Mouse (Mus musculus) adrenal gland, adult 8-10 months (tissue): ENCODE measurements around the gene Klhl24. TPM values are rescaled to one million over a fixed set of nuclear protein-coding genes. Genes with fewer than 3 reads are reported as not detected.
"Not testable (repeated sequence)": the region's sequence is repeated elsewhere in the genome, so short reads cannot be mapped to it uniquely, and the experiment has no call there.

Experiments
- DNase-seq: peaks from one replicate; pipeline ENCODE4 v3.0.0; 2022
- total RNA-seq, 4 experiments: library from RNA; stranded (reverse); gene quantifications; 2 replicates each; pipeline ENCODE4 v1.2.4; 2022

Klhl24 gene
- 10 to 100 TPM; 68.8 to 88.1 (median 81.3) TPM for total RNA-seq

GRCm38 (mm10) chr16:20097069-20097710 is at the start of gene Klhl24:
Gene Klhl24, plus strand, starts transcription at chr16:20097542.
- peak; percentile 94 for DNase-seq

DNA sequence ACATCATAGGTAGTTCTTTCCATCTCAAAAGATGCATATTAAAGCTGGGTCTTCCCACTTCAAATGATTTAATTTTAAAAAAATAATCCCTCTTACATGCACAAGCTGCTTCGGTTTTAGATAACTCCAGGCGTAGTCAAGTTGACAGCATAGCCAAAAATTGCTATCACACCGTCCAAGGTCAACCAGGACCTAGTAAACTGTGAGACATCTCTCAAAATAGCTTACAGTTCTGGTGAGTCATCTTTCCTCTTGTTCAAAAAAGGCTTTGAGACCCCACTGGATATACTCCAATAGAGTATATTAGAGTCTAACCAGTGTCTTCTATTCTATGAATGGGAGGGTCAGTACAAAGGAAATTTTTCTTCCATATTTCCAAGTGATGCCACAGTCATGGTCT is 44.7 kb upstream of the Klhl24 start:
- no peak for DNase-seq

GRCm38 (mm10) chr16:20072770-20073169 is 24.6 kb upstream of the Klhl24 start:
- no peak for DNase-seq

DNA sequence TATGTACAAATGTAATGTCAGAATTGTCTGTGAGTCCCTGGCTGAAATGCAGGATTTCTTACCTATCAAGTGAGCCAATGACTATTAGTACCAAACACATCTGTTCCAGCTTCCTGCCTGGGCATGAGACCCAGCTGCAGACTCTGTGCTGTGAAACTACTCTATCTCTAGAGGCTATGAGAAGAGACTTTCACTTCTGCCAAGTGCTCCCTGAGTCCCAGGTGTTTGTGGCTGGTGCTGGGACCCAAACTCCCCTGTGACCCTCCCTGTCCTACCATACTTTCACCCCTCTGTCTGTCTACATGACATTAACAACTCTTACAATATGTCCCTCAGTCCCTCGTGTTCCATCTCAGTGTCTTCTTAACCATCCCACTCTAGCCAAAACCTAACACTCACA is 20.7 kb upstream of the Klhl24 start:
- no peak for DNase-seq

DNA sequence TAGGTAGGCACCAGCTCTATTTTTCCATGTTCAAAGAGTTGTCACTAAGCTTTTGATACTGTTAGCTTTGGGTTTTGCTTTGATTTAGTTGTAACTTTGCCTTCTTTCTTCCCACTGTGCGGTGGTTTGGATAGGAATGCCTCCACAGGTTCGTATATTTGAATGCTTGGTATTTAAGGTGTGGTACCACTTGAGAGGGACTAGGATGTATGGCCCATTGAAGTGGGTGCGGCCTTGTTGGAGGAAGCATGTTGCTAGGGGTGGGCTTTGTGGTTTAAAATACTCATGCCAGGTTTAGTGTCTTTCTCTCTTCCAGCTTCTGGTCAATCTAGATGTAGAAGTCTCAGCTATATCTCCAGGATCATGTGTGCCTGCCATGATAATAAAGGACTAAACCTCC is 17.1 kb upstream of the Klhl24 start:
- DNase-seq = no peak

DNA sequence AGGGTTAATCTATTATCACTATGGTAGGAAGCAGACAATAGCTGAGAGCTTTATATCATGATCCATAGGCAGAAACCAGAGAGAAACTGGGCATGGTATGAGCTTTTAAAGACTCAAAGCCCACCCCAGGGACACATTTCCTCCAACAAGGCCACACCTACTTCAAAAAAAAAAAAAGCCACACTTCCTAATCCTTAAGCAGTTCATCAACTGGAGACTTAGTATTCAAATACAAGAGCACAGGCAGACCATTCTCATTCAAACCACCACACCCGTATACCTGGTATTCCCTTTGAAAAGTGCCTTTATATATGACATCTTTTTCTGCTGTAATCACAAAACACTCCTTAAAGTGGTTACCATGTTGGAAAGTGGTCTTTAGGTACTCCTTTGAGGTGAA is 12.7 kb upstream of the Klhl24 start:
- no peak for DNase-seq

DNA sequence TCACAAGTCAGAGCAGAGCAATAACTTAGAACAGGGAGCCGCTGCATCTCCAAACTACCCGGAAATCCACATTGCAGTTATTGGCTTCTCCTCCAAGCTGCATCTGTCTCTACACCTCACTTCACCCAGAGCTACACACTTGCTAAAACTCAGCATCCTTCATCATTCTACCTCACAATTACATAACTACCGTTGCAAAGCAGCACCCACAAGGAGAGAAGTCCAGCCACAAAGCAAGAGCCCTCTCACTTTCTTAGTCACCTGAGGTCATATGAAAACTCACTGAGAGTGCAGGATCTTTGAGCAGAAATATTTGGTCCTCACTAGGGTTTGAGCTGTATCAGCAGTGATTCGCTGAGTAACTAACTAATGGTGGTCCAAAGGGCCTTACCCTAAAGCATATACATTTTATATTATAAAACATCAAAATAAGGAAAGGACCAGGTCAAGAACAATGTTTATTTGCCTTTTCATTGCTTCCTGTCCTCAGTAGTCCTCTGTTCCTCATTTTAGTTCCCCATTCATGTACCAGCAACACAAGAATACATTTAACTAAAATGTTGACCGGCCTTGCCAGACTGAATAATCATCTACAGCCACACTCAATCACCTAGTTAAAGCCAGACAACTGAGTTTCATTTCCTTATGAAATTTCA is 12.0 kb upstream of the Klhl24 start:
- no peak for DNase-seq

DNA sequence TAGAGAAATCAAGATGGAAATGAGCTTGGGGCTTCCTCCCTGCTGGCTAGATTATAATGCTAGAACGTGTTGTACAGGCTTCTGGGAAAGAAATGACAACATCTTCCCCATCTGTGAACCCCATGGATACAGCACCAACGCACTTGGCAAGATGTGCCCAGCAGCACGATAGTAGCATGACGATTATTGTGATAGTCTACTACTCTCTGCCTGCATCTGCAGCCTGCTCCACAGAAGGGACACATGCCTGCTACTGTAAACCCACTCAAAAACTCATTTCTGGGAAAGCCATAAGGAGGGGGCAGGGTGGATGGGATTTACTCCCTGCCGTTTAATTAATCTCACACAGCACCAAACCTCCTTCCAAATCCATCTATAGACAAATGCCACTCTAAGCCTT is 10.4 kb upstream of the Klhl24 start:
- DNase-seq = no peak

DNA sequence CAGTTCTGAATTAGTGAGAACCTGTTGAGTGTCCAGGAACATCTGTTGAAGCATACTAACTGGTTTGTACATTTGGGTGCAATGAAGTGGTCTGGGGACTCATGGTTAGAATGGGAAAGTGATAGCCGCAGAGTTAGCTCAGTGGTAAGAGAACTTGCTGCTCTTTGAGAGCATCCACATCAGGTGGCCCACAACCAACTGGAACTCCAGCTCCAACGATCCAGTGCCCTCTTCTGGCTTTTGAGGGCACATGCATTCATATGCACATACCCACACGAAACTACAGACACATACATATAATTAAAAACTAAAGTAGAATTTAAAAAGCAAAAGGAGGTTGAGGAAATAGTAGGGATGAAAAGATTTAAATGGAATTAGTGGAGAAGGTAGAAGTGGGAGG is 7.7 kb upstream of the Klhl24 start:
- no peak for DNase-seq

GRCm38 (mm10) chr16:20090921-20091575 is 6.3 kb upstream of the Klhl24 start:
- DNase-seq = no peak

GRCm38 (mm10) chr16:20095966-20096365 is 1.4 kb upstream of the Klhl24 start:
- DNase-seq = no peak

DNA sequence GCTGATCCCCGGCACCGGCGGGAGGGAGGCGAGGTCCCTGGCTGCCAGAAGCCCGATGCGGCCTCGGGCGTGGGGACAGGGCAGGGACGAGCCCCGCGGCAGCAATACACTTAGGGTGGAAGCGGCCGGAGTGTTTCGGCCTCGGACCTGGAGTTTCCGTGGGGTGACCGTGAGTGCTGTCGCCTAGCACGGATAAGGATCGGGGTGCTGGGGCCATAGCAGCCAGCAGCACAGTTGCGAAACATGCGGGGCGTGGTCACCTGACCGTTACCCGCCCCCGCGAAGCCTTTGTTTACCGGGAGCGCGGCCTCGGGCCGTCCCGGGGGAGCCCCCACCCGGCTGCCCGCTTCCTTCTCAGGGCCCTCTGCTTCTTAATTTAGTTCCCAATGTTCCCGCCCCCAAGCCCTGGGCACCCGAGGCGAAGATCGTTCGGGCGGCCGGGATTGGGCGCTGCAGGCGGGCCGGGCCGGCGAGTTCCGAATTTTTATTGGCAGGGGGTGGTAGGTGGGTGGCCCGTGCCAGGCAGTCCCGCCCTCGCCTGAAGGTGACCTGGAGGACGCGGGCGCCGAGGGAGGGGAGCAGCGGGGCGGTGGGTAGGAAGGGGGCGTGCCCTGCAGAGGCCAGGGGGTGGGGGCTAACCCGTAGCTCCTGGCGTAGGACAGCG is 501 bp downstream of the Klhl24 start:
- DNase-seq = peak; percentile 96

DNA sequence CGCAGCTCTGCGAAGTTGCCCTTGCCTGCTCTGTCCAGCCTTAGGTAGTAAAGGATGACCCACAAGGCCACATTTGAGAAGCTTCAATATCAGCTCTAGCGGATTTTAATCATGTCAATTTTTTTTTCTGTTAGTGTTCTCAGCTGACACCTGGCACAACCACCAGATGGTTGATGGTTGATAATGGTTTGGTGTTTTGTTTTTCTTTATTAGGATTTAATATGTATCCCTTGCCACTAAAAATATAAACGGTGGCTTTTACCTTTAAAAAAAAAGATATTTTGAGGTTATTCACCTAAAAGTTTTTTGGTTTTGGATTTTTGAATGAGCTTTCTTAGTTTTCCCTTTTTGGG is 1.0 kb downstream of the Klhl24 start:
- no peak for DNase-seq

DNA sequence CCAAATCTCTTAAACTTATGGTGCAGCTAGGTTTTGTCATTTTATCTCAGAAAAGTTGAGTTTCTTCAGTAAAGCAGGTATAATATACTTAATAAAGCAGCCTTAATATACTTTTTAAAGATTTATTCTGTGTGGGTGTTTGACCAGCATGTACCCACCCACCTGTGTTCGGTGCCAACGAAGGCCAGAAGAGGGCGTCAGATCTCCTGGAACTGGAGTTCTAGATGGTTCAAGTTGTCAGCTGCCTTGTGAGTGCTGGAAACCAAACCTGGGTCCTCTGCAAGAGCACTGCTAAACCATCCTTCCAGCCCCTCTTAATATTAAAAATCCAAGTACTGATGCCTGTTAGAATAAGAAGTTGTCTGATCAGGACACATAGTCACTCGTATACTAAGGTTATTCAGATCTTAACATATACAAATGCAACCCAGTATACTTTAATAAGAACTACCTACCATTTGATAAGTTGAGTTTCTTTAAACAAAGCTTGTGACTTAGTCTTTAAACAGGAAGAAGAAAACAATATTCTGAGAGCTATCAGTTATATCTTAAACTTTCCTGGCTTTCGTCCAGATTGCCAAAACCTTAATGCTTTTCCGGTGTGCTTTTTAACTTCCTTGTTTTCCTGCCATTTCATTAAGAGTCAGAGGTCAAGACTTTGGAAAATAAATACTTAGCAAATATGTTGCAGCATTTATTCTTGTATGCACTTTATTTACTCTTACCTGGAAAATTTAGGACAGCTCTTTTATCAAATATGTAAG is 1.7 kb downstream of the Klhl24 start:
- no peak for DNase-seq

GRCm38 (mm10) chr16:20106996-20107395 is 9.7 kb downstream of the Klhl24 start:
- DNase-seq = no peak

DNA sequence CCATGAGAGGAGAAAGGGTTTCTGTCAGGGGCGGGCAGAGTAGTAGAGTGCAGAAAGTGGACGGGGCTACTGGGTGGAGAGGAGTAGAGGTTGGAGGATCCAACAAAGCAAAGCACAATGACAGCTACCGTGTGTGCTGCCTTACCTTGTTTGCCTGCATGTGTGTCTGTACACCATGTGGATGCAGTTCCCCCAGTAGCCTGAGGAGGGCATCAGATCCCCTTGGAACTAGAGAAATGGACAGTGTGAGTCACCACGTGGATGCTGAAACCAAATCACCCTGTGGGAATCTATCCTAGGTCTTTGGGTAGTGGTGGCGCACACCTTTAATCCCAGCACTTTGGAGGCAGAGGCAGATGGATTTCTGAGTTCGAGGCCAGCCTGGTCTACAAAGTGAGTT is 11.6 kb downstream of the Klhl24 start:
- DNase-seq = no peak

GRCm38 (mm10) chr16:20112649-20113048 is 15.3 kb downstream of the Klhl24 start:
- DNase-seq = no peak

GRCm38 (mm10) chr16:20116069-20116468 is 18.7 kb downstream of the Klhl24 start:
- DNase-seq = no peak

- not testable (repeated sequence) for DNase-seq
Measured at GRCm38 (mm10) chr16:20126319-20126883, 29.1 kb downstream of the Klhl24 start.

- no peak for DNase-seq
Measured at GRCm38 (mm10) chr16:20130397-20130796, 33.1 kb downstream of the Klhl24 start.

DNA sequence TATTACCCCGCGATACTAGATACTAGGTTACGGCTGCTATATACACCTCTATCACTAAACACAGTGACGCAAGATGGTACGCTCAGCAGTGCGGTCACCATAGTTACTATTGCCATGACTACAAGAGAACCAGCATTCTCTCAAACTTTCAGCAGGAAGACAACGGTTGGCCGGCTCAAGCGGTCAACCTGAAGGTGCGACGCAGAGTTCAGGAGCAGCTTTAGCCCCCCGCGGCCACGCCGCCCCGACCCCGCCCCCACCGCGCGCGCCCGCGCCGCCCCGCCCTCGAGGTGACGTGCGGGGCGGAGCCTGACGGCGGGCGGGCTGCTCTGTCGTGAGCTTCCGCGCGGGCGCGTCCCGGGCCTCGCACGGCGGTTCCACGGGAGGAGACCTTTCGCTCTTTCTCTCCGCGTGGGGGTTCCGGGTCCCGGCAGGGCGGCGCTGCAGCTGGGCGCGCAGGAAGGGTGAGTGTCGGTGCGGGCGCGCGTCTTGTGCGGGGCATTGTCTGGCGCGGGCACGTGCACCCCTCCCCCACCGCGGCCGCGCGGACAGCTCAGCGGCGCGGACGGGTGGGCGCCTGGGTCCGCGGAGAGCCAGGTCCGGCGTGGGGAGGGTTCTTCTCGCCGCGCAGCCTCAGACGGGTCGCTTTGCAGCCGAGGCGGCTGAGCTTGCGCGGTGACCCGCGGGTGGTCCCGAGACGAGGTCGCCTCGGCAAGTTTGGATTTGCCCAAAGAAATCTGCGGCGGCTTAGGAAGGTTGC is 43.6 kb downstream of the Klhl24 start, which contains the start of gene Yeats2:
Gene Yeats2, plus strand, starts transcription at position 292 of the 760 bp plus-strand sequence.
- peak; percentile 69 for DNase-seq
